Mouse (Mus musculus) C2C12 (cell line): ENCODE measurements around the gene Eif2ak2.

Source experiments
- CEBPB ChIP-seq: IDR thresholded peaks from one replicate; pipeline ENCODE4 v1.6.1; 2011; ENCODE audit warnings: low read depth, mild to moderate bottlenecking, control low read depth, moderate library complexity
- CTCF ChIP-seq: IDR thresholded peaks from one replicate; pipeline ENCODE4 v1.5.1; 2011; ENCODE audit not compliant: control insufficient read depth, insufficient read depth, insufficient read length
- MAX ChIP-seq: IDR thresholded peaks from one replicate; pipeline ENCODE4 v1.6.1; 2011; ENCODE audit warnings: mild to moderate bottlenecking, control low read depth
- MYOD1 ChIP-seq: IDR thresholded peaks from one replicate; pipeline ENCODE4 v1.6.1; 2011; ENCODE audit warnings: low read depth; ENCODE audit not compliant: control insufficient read depth, insufficient read length
- MYOG ChIP-seq: IDR thresholded peaks from one replicate; pipeline ENCODE4 v1.6.1; 2011; ENCODE audit not compliant: control insufficient read depth, insufficient read length; ENCODE audit errors: extremely low read depth

DNA sequence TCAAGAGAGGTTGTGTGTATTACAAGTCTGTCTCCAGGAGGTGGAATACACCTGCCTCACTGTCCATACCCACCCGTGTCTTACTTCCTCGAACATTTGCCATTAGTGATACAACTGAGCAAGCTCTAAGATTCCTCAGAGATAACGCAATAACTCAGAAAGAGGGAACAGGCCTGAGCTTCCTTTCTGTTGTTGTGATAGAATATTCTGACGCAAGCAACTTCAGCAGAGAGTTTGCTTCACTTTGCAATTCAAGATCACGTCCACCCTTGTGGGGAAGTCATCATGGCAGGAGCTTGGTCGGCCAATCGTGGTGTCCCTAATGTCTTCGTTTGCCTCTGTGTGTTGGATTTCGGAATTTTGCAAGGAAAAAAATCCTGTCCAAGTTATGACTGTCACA is 8.6 kb upstream of the Eif2ak2 start:
- TF ChIP-seq CTCF (no peak), MYOG (no peak), MYOD1 (no peak), MAX (no peak), CEBPB (no peak)
